Mouse (Mus musculus) bone marrow macrophage, adult 2 months (primary cell): ENCODE results near the gene Angptl7.

ENCODE experiments used
- CTCF ChIP-seq: IDR thresholded peaks from 2 replicates; pipeline ENCODE4 v1.5.1; 2012; ENCODE audit warnings: low read depth, mild to moderate bottlenecking, low read length, moderate library complexity
- POLR2A ChIP-seq: IDR thresholded peaks from 2 replicates; pipeline ENCODE4 v1.6.1; 2012; ENCODE audit warnings: mild to moderate bottlenecking, low read depth, low read length, borderline replicate concordance

- TF ChIP-seq CTCF (no peak), POLR2A (no peak)
Measured at GRCm38 (mm10) chr4:148462717-148463116, 37.5 kb downstream of the Angptl7 start.
